Mouse (Mus musculus) thymus, postnatal 0 days (tissue): Measurements from ENCODE around the gene Zmym6. TPM values are rescaled to one million over a fixed set of nuclear protein-coding genes. Genes with fewer than 3 reads are reported as not detected.
"Not testable (repeated sequence)": the region's sequence is repeated elsewhere in the genome, so short reads cannot be mapped to it uniquely, and the experiment has no call there.

Source experiments
- DNase-seq: peaks from one replicate; pipeline ENCODE4 v3.0.0-alpha.2; 2015; ENCODE audit warnings: low spot score
- polyA plus RNA-seq: library from polyadenylated mRNA; unstranded; fragments of >200 nt; fragmentation: Nextera tagmentation; extraction: Ambion mirVana; gene quantifications from 2 replicates; pipeline ENCODE4 v1.2.1, GENCODE M21; 2015

Zmym6 gene
- polyA plus RNA-seq, result 11.0 and 11.1 TPM in 2 replicates

DNA sequence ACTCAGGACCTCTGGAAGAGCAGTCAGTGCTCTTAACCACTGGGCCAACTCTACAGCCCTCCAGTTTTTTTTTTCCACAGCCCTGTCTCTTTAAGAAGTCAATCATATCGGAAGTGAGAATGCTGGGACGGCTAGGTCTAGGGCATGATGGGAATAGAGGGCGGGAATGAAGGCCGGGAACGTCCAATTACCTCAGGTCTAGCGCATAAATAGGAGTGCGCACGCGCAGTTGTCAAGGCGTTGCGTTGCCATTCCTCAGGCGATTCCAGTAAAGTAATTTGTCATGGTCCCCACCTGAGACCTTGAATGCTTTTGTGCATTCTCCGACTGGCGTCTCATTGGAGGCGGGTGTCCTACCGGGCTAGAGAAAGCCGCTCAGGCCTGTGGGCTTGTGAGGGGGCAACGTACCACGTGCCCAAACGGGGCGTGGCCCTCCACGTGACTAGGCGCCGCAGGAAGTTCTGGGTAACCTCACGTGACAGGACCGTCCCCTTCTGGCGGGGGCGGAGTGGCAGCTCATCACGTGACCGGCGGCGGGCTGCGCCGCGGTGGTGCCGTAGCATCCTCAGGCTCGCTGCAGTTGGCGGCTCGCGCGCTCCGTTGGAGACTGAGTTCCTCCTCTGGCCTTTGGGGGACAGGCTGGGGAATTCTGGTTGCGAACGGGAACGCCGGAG, at the start of gene Zmym6:
Gene Zmym6 (plus strand): TSS at position 509 of the 674 bp plus-strand sequence.
- DNase-seq, result peak; percentile 95

DNA sequence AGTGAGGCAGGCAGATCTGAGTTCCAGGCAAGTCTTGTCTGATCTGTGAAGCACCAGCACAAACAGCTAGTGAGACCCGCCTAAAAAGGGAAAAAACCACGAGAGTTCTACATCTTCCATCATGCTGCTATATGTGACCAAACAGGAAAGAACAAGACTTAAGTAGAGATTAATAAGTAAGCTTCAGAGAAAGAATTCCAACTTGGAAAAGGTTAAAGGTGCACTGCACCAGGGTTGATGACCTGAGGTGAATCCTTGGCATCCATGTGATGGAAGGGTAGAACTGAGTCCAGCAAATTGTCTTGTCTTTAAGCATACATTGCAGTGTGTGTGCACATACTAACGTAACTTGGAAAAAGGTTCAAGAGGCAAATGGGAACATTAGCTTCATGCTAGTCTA, 40.0 kb upstream of the Zmym6 start:
- DNase-seq, result no peak

DNA sequence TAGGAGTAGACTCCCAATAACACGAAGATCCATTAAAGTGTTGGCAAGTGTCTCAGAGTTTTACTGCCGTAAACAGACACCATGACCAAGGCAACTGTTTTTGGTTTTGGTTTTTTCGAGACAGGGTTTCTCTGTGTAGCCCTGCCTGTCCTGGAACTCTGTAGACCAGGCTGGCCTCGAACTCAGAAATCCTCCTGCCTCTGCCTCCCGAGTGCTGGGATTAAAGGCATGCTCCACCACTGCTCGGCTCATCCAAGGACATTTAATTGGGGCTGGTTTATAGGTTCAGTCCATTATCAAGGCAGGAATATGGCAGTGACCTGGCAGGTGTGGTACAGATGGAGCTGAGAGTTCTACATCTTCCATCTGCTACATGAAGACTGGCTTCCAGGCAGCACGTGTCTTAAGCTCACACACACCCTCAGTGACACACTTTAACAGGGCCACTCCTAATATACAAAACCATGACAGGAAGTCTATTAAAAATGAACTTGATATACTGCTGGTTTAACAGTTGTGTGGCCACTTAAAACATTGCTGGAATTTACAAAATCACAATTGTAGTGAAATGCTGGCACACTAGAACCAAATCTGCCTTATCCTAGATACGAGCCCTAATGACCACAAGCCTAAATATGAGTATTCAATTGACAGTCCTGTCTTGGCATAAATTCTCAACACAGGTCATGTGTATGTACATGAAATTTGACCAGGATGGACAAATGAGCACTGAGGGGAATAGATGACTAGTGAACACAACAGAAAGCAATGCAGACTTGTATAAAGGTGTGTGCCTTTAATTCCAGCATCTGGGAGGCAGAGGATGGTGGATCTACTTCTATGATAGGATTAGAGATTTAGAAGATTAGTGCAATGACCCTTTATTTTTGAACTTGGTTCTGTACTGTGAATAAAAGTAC, 39.0 kb upstream of the Zmym6 start:
- DNase-seq, result no peak

DNA sequence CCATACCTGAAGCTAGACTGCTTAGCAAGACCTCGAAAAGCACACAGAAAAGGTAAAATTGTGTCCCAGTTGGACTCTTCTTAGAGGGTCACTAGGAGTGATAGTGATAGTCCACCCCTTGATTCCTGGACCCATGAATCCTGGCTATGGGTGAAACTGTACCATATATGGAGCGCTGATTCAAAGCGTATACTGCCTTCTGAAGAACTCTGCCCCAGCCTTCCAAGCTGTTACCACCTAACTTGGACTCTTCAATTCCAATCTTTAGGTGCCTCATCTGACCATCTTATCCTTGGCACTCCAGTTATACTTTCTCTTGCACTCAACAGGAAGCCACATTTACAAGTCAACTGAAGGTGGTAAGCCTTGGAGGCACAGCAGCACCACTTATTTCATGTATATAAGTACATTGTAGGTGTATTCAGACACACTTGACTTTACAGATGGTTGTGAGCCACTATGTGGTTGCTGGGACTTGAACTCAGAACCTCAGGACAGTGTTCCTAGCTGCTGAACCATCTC, 38.3 kb upstream of the Zmym6 start:
- no peak for DNase-seq

DNA sequence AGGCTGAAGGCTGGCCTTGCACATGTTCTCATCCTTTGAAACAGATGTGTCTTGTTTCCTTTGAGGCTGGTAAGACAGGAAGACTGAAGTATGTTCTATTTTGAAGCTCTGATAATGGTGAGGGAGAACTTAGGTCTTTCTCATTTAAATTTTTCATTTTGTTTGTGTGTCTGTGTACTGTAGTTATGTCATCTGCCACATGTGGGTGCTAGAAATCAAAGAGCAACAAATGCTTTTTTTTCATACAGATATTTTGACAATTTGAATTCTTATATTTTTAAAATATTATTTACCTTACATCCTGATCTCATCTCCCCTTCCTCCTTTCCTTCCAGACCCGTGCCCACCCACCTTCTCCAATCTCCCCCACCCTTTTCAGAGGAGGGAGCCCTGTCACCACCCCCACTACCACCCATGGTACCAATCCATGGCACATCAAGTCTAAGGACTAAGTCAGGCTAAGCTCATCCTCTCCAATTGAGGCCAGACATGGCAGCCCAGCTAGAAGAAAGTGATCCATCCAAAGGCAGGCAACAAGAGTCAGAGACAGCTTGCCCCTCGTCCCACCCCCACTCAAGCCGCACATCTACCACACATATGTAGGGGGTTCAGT, 37.2 kb upstream of the Zmym6 start:
- DNase-seq, result no peak

DNA sequence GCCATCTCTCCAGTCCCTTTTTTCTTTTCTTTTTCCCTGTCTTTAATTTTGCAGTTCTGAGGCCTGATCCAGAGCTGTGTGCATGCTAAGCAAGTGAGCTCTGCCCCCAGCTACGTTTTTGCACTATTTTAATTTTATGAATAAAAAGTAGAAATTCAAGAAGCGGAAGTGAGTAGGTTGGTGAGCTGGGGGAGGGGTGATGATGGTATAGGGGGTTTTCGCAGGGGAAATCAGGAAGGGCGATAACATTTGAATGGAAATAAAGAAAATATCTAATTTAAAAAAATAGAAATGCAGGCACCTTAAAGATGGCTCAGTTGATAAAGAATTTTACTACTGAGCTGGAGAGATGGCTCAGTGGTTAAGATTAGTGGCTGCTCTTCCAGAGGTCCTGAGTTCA, 33.6 kb upstream of the Zmym6 start:
- no peak for DNase-seq

DNA sequence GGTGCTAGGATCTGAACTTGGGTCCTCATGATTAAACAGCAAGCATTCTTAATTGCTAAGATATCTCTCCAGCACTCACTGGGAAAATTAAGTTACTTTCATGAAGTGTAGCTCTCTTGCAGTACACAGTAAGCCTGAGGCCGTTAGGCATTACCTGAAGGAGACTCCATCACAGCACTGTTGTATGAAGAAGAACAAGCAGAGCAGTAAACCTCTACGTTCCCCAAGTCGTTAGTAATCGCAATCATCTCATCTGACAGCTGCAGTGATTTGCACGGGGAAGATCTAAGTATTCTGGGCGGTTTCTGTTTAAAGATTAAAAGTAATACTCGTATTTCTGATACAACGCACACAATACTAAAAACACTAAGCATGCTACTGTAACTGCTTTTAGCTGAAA, 26.1 kb upstream of the Zmym6 start:
- DNase-seq, result no peak

DNA sequence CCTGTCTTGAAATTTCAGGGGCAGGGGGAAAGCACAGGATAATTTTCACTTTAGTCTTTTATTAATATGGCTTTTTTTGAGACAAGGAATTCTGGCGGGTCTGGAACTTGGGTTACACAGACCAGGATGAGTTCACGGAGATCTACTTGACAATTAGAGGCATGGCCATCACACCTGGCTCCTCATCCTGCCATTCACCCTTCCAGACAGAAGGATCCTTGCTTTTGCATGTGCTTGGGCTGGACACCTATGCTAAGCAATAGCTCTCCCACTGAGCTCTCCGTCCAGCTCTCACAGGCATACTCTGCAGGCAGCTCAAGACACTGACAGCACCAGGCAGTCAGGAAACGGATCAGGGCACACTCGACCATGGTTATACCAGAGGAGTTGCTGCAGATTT, 24.1 kb upstream of the Zmym6 start:
- DNase-seq, result no peak

DNA sequence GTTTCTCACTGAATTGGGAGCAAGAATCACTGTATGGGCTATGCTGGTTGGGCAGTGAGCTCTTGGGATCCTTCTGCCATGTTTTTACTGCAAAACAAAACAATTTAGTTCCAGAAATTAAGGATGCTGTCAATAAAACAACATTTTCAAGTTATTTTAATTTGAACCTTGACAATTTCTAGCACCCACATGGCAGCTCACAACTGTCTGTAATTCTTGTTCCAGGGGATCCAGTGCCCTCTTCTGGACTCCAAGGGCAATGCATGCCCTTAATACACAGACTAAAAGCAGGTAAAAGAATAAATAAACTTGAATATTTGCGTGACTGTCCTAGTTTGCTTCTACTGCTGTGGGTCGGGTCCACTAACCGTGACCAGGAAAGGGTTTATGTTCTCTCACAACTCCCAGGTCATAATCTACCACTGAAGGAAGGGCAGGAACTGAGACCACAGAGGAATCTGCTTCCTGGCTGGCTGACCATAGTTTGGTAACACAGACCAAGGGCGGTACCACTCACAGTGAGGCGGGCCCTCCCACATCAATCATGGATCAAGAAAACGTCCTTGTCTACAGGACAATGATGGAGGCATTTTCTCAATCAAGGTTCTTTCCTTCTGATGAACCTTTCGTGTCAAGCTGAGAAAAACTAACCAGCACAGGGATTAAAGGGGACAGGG, 22.5 kb upstream of the Zmym6 start:
- DNase-seq, result no peak

DNA sequence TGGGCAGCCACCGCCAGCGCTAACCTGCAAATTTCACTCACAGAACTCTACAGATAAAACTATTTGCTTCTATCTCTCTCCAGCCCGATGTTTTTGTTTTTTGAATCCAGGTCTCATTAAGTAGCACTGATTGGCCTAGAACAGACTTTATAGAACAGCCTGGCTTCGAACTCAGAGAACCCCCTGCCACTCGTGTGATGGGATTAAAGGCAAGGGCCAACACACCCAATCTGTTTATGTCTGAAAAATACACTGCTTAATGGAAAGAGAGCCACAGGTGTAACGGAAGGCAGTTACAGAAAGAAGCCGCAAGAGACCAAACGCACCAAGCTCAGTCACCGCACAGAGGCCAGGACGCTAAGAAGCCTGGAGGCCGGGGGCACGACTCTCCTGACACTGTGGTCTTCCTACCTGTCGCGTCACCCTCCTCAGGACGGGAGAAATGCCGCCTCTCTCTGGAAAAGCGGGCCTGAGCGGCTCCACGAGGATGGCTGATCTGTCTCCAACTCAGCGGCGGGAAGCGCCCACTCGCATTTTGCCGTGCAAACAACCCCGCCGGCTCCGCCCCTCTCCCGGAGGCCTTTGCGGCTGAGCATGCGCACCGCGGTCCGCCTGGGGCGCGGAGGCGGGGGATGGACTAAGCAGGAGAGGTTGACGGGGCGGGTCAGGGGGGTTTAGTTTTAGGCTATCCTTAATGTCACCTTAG, 16.4 kb upstream of the Zmym6 start, which contains the start of gene Zmym1:
Gene Zmym1 (minus strand): TSS at position 568 of the 706 bp plus-strand sequence.
- DNase-seq, result peak; percentile 93

DNA sequence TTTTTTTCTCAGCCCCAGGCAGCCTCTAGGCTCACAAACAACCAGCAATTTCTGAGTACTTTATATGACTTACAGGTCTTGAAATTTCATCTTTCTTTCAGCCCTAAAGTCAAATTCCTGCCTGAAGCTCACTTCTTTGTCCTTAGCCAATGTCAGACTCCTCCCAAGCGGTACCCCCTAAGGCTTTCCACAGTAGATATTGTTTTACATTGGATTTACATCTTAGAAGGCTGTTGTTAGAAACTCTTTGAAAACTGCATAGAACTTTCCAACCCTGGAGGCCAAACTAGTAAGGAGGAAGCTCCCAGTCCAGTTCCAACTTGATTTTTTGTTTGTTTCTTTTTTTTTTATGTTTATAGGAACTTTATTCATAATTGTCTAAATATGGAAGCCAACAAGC, 13.1 kb upstream of the Zmym6 start:
- no peak for DNase-seq

DNA sequence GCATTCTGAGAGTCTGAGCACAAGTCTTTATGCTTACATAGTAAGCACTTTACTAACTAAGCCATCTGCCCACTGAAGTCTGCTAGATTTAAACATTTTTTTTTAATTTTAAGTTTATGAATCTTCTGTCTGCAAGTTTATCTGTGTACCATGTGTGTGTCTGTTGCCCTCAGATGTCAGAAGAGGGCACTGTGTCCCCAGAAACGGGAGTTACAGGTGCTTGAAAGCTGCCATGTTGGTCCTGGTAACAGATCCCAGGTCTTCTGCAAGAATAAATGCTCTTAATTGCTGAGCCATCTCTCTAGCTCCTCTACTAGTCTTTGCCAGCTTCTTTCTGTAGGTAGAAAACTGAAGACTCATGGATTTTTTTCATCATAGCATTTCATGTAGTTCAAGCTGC, 2.3 kb upstream of the Zmym6 start:
- DNase-seq, result no peak

DNA sequence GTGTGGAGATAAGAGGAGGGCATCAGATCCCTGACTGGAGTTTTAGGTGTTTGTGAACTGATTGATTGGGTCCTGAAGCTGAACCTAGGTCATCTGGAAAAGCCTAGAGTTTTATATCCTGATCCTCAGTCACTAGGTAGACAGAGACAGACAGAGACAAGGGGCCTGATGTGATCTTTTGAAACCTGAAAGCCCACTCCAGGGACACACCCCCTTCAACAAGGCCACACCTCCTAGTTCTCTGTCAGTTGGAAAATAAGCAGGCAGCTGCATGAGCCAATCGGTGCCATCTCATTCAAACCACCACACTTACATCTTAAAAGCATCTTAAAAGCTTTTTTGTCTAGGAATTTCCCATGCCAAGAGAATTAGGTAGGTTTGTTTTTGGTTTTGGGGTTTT, 3.6 kb downstream of the Zmym6 start:
- DNase-seq, result no peak

DNA sequence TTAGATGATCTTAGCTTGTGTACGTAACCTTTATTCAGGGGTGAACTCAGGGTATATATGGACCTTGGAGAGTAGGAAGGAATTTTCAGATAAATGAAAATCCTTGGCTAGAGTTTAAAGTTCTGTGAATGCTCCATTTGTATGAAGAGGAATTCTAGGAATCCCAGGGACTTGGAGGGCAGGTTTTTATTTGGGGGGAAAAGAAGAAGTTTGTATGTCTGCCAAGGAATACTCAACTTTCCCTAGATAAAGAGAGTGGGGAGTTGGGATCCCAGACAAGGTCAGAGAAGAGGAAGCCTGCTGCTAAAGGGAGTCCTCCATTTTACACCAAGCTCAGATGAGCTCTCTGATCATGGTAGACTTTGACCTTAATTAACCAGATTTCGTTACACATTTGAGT, 5.9 kb downstream of the Zmym6 start:
- no peak for DNase-seq

DNA sequence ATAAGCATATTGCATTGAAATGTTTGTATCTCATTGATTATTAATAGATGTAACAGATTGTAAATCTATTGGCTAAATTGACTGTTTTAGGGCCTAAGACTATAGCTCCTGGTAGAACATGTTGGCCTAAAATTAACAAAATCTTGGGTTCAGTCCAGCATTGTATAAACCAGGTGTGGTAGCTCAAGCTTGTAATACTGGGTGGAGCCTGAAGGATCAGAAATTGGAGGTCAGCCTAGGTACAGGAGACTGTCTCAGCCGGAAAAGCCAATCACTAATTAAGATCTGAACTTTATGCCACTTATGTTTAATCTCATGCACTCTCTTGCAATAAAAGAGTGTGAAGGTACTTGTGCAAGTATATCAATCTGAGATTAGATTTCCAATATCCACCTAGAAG, 8.6 kb downstream of the Zmym6 start:
- no peak for DNase-seq

DNA sequence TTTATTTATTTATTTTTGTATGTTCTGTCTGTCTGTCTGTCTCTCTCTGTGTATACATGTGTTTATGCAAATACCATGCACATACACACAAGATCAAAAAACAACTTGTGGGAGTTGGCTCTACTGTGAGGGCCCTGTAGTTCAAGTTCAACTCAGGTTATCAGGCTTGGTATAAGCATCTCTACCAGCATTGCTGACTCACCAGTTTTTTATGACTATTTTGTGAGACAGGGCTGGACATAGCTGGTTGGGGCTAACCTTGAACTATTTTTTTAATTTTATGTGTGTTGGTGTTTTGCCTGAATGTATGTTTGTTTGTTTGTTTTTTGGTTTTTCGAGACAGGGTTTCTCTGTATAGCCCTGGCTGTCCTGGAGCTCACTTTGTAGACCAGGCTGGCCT, 14.0 kb downstream of the Zmym6 start:
- DNase-seq, result no peak

DNA sequence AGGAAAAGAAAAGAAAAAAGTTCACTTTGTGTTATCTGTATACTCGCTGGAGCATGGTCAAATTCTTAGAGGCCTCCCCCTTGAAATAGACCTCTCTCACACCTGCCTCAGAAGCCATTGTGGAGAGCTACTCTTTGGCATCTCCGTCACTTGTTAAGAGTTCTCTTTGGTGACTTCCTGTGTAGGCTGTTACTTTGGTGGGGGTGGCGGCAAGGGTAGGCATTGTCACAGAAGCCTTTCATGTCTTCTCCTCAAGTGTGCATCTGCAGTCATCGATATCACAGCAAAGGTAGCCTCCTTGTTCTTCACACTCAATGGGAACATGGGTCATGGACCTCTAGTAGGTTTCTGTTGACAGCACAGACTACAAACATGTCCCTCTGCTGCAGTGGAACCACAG, 17.9 kb downstream of the Zmym6 start:
- peak; percentile 66 for DNase-seq

DNA sequence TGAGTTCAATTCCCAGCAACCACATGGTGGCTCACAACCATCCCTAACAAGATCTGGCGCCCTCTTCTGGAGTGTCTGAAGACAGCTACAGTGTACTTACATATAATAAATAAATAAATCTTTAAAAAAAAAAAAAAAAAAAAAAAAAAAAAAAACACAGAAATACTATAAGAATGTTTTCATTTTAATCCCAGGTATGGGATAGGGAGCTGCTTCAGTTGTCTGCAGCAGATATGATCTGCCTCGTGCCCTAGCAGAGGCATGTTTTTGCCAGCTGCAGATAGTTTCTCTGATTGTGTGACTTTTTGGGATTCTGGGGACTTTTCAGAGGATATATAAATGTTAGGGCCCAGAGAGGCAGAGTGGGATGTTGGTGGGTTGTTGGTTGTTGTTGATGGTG, 22.4 kb downstream of the Zmym6 start:
- DNase-seq, result not testable (repeated sequence)

DNA sequence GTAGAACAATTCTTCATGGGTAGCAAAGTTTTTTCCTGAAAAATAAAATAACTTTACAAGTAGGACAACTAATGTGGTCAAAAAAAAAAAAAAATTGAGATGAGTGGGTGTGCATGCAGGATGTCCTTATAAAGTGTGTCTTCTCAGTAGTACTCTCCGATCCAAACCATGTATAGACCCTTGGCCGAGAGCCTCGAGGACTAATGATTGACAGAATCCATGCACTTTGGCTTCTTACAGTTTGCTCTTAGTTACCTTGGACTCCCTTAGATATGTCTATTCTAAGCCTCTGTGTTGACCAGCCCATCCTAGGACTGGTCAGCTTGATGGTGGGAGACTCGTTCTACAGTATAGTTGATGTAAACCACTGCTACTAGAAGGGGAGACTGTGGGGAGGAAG, 30.4 kb downstream of the Zmym6 start:
- no peak for DNase-seq

DNA sequence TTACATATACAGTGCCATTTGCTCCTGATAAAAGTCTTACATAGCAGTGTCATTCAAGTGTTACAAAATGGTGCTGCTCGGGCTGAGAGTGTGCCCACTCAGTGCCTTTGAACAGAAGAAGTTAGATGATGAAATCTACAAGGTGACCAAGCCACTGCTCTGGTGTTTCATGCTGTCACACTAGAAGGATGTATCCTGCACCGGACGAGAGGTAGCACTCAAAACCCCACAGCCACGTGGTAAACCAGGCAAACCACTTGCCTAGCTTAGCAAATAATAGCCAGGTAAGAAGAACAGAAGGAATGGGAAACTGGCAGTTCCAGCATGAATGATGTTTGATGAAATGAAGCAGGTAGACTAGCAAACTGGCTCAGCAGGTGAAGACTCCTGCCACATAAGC, 33.4 kb downstream of the Zmym6 start:
- no peak for DNase-seq

DNA sequence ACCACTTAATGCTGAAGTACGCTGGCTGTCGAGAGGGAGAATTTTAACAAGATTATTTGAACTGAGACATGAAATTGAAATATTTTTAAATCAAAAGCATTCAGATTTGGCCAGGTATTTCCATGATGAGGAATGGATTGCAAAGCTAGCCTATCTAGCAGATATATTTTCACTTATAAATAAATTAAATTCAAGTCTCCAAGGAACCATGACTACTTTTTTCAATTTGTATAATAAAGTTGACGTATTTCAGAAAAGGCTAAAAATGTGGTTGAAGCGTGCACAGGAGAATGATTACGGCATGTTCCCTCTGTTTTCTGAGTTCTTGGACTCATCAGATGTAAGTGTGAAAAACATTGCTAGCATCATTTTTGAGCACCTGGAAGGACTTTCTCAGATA, 46.2 kb downstream of the Zmym6 start, which contains the start of gene Tmem35b:
Gene Tmem35b (plus strand): TSS at position 301 of the 400 bp plus-strand sequence.
- DNase-seq, result no peak
